Mouse (Mus musculus): ENCODE data around the gene Golm1.

GRCm38 (mm10) chr13:59699131-59699530 lies 23.5 kb upstream of the Golm1 start:
- TF ChIP-seq CTCF (IDR thresholded peaks at IDR 0.05; ENCODE audit: control insufficient read depth, insufficient read depth, low read length) (no peak), POLR2A (IDR thresholded peaks at IDR 0.05; ENCODE audit: borderline replicate concordance, control insufficient read depth, low read depth, low read length) (no peak)
